Mouse (Mus musculus) adrenal gland, postnatal 36 days (tissue): ENCODE measurements around the gene Plxna4. TPM values are rescaled to one million over a fixed set of nuclear protein-coding genes. Genes with fewer than 3 reads are reported as not detected.
A peak's percentile ranks its signal among the peaks of the same experiment; 100 is the strongest.

Source experiments
- DNase-seq, 2 experiments: peaks; one replicate each; pipeline ENCODE4 v3.0.0; 2021; ENCODE audit warnings: mixed read lengths in 1 of 2
- long read RNA-seq, 2 experiments: library from polyadenylated mRNA; stranded (forward); transcript quantifications; one replicate each; pipeline ENCODE4 v2.0.0; 2021; ENCODE audit warnings: borderline sequencing depth in 2 of 2
- total RNA-seq, 2 experiments: library from RNA; stranded (reverse); gene quantifications; 2 replicates each; pipeline ENCODE4 v1.2.3; 2021

Plxna4 gene
- total RNA-seq: 1 to 10 TPM; 4.3 to 5.2 TPM
- long read RNA-seq, experiment 1: 0 reads
- long read RNA-seq, experiment 2: 0 reads

DNA sequence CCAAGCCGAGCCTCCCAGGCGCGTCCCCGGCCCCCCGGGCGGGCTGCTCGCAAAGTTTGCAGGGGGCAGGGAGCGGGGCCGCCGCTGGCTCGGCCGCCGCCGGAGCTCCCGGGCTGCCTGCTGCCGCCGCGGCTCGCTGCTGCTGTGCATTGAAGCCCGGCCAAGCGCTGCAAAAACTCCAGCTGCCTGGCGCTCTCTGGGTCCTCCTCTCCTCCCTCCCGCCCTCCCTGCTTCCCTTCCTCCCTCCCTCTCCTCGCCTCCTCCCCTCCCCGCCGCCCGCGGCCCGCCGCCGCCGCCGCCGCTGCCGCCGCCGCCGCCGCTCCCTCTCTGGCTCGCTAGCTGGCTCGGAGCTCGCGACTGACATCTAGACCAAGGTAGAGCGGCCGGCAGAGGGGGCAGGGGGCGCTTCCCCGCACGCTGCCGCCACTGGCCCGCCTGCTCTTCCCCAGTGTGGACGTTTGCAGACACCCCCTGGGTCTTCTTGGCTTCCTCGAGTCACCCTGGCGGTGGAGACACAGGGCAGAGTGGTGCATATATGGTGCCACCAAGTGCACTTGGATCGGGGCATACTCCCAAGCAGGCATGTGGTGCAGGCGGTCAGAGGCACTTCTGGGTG is at the start of gene Plxna4:
Gene Plxna4, minus strand, starts transcription at position 137 of the 616 bp plus-strand sequence.
- peak; percentile 80 to 84 for DNase-seq

DNA sequence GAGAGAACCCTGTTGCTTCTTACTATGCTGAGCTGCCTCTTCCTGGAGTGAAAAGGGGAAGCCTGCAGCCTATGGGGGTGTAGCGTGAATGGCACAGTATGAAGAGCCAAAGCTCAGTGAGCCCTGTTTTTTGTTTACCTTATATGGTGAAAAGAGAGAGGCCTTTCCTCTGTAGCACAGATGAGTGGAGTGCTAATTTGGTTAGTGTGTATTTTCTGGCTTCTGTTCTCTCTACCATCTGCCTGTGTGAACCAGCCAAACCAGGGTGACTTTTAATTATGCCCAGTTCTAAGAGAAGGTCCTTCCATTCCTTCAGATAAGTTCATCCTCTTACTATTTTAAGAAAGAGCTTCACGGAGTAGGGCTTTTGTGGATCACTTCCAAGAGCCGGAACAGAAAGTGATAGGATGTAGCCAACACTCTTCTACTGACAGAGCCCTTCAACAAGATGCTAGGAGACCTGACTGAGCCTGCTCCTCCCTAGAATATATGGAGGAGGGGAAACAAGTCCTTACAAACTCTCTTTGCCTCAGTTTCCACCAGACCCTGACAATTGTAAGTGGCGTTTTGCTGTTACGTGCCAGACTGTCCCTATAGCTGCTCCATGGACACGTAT is 49.7 kb upstream of the Plxna4 start:
- no peak for DNase-seq

DNA sequence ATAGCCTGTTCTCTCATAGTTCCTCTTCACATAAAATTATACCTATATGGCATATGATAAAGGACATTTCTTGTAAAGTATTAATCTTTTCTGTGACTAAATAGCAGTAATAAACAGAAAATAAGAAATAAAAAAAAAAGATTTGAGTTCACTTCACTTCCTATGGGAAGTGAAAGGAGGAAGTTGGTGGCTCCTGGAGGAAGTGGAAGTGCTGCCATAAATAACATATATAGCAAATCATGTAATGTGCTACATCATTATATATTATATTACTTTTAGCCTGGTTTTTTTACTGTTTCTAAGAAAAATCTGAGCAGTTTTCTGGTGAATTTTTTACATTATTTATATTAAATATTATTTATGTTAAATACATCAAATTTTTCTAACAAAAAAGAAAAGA is 22.7 kb upstream of the Plxna4 start:
- no peak for DNase-seq

DNA sequence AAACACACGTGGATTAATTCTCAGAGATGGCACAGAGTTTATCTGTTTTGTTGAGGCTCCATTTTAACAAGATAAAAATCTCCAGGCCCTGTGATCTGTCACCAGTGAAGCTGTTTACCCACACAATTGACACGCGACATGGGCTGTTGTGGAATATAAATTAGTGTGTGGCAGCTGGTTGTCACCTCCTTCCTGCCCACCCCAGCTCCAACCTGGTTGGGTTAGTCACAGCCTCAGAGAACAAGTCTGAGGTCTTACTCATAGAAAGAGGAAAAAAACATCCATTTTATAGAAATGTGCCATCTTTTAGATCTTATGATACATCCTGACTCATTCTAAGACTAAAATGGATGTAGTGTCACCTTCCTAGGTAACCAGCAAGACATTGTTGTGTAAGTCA is 18.8 kb upstream of the Plxna4 start:
- no peak for DNase-seq

DNA sequence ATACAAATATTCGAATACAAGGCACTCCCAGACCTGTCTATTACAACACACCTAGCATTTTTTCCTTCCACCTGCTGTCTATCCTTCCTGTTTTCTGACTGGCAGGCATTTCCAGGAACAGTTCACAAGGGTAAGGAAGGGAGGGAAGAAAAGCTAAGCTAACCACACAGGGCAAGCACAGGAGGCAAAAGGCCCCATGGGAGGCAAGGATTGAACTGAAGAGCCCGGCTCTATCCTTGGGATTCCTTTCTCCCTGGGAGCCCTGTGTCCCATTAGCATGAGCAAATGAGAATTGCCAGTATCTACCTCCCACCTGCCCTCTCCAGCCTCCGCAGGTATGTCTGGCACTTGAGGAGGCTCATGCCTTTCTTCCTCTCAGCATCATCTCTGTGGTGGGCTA is 17.6 kb upstream of the Plxna4 start:
- no peak for DNase-seq

DNA sequence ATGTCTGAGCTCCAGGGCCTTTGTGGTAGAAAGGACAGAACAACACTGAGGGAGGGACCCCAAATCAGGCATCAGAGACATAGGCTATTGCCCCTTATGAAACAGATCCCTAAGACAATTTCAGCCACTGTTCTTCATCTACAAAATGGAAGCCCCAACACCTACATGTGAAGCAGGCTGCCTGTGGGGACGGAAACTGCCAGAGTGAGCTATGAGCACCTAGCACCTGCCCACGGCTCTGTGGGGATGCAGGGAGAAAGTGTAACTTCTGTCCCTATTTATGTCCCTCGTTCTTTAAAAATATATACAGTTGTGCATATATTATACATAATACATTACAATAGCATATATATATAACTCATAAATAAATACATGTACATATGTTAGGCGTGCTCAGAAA is 16.9 kb upstream of the Plxna4 start:
- DNase-seq: no peak

DNA sequence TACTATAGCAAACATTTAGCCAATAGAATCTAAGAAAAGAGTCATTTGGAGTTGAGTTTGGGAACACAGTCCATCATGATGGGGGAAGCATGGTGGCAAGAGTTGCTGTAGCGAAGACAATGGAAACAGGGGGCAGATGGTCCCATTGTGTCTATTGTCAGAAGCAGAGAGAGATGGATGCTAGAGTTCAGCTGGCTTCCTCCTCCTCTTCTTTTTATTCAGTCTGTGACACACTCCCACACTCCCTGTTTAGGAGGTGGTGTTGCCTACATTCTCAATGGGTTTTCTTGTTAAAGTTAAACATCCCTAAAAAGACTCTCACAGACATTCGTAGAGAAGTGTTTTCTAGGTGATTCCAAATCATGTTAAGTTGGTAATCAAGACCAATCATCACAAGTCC is 14.1 kb upstream of the Plxna4 start:
- DNase-seq: no peak

DNA sequence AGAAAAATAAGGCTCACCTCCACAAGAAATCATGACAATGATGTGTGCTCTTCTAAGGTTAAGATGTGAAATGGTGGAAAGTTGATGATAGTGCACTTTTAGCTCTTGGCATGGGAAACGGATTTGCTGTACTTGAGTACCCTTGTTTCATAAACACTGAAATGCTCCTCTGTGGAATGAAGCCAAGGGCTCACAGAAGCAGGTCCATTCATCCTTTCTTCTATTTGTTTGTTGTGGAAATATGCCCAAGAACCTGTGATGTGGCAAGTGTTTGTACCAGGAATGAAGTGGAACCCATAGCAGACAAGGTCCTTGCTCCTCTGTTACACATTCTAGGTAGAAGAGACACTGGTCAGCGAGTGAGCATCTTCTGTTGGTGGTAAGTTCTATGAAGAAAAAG is 13.3 kb upstream of the Plxna4 start:
- DNase-seq: no peak

DNA sequence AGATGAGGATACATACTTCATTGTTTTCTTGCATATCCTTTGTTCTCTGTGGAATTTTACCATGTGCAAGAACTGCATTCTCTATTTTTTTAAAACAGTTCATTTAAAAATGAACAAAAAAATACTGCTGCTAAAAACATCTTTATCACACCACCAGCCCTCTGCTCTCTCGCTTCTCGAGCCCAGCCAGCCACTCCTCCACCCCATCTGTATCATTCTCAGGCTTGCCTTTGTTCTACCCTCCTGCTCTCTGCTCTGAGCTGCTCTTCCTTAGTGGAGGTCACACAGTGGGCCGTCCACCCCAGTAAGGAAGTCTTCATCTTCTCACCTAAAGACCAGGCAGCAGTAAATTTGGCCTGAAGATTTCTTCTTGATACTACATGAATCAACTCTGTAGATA is 7.6 kb upstream of the Plxna4 start:
- no peak for DNase-seq

DNA sequence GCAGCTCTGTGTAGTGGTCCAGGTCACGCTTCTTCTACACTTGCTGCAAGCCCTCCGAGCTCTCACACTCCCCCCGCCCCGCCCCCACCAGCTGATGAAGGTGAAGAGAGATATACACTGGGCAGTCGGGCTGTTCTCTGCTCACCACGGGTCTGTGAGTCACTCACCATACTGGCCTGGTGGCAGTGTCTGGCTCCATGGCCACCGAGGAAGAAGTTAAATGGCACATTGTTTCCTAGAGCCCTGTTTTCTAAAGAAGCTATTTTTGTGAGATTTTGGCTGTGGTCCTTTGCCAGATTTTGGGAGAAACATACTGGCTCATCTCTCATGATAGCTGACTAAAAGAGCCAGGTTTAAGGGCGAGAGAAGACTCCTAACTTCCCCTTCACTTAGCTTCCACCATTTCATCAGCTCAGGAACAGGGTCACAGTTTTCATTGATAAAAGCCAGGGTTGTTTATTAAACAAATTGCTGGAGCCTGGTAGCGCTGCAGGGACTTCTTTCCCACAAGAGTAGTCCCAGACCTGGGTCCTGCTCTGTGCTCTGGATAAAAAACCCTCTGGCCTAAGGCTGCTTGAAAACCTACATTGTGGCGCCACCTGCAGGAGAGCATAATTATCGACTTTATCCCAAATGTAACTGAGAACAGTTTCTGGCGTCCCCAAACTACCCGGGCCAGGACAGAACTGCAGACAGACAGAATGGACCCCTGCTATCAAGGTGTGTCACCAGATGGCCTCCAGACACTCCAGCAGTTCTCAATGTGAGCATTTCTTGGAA is 3.2 kb upstream of the Plxna4 start:
- peak; percentile 77 to 80 for DNase-seq

DNA sequence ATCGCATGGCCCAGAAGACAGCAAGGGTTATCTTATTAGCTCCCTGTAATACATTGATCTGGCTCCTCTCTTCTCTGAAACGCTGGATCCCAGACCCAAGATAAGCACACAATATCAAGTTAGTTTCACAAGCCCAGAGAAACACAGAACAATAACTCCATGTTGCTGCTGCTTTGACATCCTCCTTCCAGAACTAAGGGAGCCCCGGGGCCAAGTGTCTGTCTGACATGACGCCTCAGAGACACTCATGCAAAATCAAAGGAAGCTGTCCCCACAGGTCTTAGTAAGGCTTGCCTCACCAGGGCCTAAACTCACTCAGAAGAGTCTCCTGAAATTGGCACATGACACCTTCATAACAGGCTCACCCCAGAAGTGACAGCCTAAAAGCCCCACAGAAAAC is 1.6 kb upstream of the Plxna4 start:
- no peak for DNase-seq

DNA sequence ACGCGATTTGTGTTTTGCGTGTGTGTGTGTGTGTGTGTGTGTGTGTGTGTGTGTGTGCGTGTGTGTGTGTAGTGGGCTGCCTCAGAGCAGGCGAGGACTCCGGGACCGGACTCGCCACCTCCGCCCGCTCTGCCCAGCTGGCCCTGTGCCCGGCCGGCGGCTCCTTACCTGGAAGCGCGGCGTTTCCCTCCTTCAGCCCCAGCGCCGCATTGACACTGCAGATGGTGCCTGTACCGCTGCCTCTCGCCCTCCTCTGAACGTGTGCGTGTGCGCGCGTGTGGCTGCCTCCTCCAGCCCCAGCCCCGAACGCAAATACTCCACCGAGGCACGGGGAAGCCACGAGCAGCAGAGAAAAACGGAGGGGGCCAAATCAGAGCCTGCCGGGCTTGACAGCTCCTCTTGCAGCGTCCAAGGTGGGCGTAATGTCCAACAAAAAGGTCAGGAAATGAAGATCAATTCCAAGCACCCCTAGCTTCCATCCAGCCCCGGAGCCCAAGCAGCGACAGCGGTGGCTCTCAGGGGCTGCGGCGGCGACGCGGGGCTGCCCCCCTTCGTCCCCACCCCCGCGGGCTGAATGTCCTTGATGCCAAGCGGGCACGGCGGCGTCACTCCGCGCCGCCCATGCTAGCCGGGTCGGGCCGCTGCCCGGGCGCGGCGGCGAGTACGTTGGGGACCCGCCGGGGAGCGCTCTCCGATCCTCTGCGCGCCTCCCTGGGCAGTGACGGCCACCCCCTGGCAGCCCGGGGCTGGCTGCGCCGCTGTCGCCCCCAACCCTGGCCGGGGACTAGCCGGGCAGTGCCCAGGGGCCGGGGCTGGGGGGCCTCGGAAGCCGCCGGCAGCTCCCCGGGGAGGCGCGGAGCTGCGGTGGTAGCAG is 619 bp downstream of the Plxna4 start:
- DNase-seq: peak; percentile 62 to 68

DNA sequence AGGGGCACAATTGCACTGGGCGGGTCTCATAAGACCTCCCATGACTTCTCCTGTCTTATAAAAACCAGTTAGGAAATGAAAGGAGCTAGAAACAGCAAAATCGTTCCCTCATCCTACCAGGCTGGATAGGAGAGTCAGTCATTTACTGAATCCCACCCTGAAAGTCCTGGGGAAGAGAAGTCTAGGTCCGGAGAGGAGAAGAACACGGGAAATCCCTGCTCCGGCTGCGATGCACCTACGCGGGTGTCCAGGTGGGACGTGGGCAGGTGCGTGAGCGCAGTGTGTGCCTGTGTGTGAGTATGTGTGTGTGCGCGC is 1.2 kb downstream of the Plxna4 start:
- DNase-seq: no peak

DNA sequence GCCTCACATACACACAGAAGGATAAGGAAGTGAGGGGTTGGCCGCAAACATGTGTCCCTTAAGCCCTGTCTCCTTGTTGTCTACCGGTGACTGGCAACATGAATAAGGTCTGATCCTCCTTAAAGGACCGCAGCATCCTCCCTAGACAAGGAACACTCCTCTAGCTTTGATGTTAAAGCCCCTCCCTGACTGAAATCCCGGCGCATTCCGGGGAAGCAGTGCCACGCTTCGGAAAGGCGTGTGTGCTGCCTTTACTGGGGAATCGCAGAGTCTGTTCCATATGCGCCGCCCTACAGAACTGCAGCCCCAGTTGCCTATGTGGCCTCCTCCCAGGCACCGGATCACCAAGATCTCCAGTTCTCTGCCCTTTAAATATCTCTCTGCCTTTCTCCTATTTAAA is 1.6 kb downstream of the Plxna4 start:
- DNase-seq: no peak

DNA sequence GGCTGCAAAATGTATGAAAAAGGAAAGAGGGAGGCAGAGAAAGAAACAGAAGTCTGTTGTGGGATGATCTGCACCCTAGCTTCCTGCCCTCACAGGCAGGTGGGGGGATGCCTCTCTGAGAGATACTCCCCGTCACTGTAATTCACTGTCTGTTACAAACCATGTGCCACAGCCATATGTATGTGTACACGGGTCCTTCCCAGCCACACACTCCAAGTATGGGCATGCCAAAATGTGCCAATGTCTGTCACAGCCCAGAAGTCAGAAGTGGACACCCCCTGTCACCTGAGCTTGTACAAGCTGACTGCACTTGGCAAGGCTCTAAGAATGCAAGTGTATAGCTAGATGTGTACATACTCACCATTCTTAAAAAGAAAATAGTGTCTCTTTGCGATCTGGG is 2.8 kb downstream of the Plxna4 start:
- DNase-seq: no peak

DNA sequence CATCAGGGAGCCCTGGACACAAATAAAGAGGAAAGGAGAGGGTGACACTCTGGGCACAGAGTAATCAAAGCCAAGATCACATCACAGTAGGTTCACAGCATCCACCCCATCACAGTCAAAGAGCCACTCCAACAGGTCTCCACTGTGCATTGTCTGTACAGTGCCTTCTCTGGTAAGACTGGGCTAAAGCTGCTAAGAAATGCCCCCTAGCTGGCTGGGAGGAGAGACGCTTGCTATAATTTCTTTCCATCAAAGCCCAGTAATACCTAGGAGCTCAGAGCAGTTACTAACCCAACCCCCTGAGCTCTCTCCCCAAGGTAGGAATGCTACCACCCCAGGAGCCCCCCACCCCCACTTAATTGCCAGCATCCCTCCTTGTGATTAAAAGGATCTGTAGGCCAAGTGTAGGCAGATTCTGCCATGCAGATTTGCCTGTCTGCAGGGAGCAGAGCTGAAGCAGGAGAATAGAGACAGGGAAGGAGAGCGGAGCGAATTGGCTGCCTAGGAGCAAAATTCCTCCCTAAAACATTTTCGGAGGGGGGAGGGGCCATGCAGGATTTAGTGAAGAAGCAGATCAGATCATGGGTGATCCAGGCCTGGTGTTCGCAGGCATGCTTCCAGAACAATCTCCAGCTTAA is 3.6 kb downstream of the Plxna4 start:
- DNase-seq: no peak

DNA sequence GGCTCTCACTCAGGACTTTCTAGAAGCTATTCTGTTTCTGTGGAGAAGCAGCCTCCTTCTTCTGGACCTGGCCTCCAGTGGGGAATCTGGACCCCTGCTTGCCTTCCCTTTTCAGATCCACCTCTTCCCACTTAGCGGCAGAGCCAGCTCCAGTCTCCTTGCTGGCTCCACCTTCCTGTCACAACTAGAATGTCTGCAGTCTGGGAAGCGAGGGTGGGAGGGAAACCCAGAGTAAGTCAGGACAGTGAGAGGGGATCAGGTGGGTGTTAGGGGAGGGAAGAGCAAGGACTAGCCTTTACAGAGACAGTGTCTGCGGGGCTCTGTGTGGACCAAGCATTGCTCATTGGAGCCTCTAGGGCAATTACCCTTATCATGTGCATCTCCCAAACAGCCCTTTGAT is 4.4 kb downstream of the Plxna4 start:
- DNase-seq: no peak

DNA sequence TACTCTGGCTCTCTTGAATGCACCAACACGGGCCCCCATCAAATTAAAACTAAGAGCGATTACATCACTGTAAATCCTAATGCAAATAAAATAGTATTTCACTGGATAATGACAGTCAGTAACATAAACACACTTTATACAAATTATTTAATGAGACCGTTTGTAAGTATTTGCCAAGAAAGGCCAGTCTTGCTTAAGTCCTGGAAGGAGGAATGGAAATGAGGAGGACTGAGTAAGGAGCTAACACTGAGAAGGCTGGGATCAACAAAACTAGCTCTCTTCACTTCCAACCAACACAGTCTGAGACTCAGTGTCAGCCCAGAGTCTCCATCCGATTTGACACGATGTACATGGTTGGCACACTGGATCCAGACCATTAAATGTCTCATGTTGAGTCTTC is 16.5 kb downstream of the Plxna4 start:
- no peak for DNase-seq

DNA sequence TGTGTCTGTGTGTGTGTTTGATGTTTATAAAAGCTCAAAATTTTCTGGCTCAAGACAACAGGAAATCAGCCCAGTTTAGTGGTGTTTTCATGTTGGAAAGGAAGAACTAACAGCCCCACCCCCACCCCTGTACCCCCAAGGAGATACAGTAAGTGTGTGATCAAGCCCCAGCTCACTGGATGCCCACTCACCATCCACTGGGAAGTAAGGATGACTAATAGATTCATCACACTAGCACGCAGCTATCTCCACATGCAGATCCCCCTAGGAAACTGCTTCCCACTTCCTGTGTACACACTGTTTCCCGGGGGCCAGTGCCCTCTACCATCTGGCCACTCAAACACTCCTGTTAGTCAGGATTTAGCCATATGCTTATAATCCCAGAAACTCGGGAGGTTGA is 17.5 kb downstream of the Plxna4 start:
- no peak for DNase-seq

DNA sequence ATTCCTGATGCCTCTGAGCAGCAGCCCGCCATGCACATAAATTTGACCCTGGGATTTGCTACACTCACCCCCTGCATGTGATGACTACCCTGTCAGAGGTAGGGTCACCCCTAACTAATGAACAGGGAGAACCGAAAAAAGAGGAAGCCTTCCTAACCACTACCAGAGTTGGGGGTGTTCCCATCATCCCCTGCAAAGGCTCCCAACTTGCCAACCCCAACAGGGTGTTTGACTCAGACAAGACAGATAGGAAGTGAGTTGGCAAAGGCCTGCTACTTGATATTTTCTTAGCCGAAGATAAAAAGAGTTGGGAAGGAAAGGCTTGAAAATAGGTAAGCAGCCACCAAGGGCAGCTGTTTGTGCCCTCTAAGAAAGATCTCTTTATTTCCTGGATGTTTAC is 18.1 kb downstream of the Plxna4 start:
- DNase-seq: no peak

DNA sequence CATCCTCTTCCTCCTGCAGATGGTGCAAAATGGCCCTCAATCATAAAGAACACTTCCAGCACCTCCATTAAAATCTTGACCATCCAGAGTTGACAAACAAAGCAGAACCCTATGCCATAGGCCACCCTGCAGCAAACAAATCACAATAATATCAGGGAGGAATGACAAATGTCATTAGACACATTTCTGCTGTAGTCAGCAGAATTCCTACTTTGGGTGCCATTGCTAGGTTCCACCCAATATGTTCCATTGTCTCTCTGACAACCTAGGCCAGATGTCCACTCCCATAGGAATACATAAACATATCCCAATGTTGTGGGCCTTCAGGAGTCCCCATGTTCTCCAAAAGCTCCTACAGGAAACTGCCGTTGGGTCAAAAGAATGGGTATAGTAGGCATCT is 41.1 kb downstream of the Plxna4 start:
- no peak for DNase-seq

DNA sequence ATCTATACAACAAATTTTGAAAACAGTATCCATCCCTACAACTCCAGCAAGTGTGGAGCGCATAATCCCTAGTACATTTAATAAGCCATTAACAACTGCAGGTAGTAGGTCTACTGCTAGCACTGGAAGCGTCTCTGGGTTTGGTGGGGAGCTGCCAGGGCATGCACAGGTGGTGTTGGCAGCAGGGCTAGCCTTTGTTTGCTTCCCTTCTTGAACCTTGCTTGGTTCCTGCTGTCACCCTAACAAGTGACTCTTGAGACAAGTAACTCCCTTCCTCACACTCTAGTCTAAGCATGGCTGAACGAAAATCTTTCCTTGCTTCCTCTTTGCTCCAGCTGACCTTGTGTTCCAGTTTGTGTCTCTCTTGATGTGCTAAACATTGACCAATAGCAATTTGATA is 44.0 kb downstream of the Plxna4 start:
- no peak for DNase-seq
